Mouse (Mus musculus) myocyte (in vitro differentiated cells): ENCODE results near the gene Pold4. TPM values are rescaled to one million over a fixed set of nuclear protein-coding genes. Genes with fewer than 3 reads are reported as not detected.

ENCODE experiments used
- H3K27me3 ChIP-seq: one replicate; pipeline ENCODE4 v1.6.1; 2011; ENCODE audit not compliant: control insufficient read depth, insufficient read depth, insufficient read length
- H3K36me3 ChIP-seq: one replicate; pipeline ENCODE4 v1.6.1; 2011; ENCODE audit not compliant: control insufficient read depth, insufficient read depth
- H3K4me2 ChIP-seq: one replicate; pipeline ENCODE4 v1.6.1; 2011; ENCODE audit warnings: low read depth, control low read depth
- H3K4me3 ChIP-seq: one replicate; pipeline ENCODE4 v1.5.1; 2011; ENCODE audit warnings: mild to moderate bottlenecking, control low read depth, moderate library complexity
- H3K79me2 ChIP-seq: one replicate; pipeline ENCODE4 v1.6.1; 2011; ENCODE audit not compliant: control insufficient read depth, insufficient read depth
- H3ac ChIP-seq: one replicate; pipeline ENCODE4 v1.6.1; 2011; ENCODE audit not compliant: control insufficient read depth, insufficient read length
- CEBPB ChIP-seq: IDR thresholded peaks from 2 replicates; pipeline ENCODE4 v1.6.1; 2011; ENCODE audit warnings: mild to moderate bottlenecking, moderate library complexity; ENCODE audit not compliant: poor library complexity, insufficient read depth, severe bottlenecking
- E2F4 ChIP-seq: IDR thresholded peaks from one replicate; pipeline ENCODE4 v1.6.1; 2011; ENCODE audit warnings: mild to moderate bottlenecking, control low read depth, moderate library complexity; ENCODE audit not compliant: insufficient read depth
- MAX ChIP-seq: IDR thresholded peaks from one replicate; pipeline ENCODE4 v1.6.1; 2011; ENCODE audit warnings: low read depth, mild to moderate bottlenecking, control low read depth
- MYOD1 ChIP-seq, 3 experiments: IDR thresholded peaks; one replicate each; pipeline ENCODE4 v1.6.1; 2011; ENCODE audit warnings: control low read depth in 2 of 3, low read depth in 2 of 3, mild to moderate bottlenecking in 2 of 3, moderate library complexity in 1 of 3; ENCODE audit not compliant: insufficient read length in 2 of 3, control insufficient read depth in 1 of 3
- MYOG ChIP-seq, 3 experiments: IDR thresholded peaks; one replicate each; pipeline ENCODE4 v1.6.1; 2011; ENCODE audit warnings: control low read depth in 2 of 3, low read depth in 2 of 3, mild to moderate bottlenecking in 2 of 3; ENCODE audit not compliant: insufficient read length in 2 of 3, control insufficient read depth in 1 of 3, insufficient read depth in 1 of 3
- POLR2A ChIP-seq: IDR thresholded peaks from one replicate; pipeline ENCODE4 v1.6.1; 2011; ENCODE audit warnings: low read depth, mild to moderate bottlenecking, control low read depth, moderate library complexity; ENCODE audit not compliant: insufficient read length
- POLR2AphosphoS2 ChIP-seq: IDR thresholded peaks from one replicate; pipeline ENCODE4 v1.6.1; 2011; ENCODE audit warnings: low read depth, control low read depth; ENCODE audit not compliant: insufficient read length
- REST ChIP-seq: IDR thresholded peaks from one replicate; pipeline ENCODE4 v1.6.1; 2011; ENCODE audit warnings: mild to moderate bottlenecking, control low read depth, moderate library complexity; ENCODE audit not compliant: insufficient read depth, insufficient read length
- SRF ChIP-seq: IDR thresholded peaks from one replicate; pipeline ENCODE4 v1.6.1; 2011; ENCODE audit warnings: low read depth; ENCODE audit not compliant: control insufficient read depth, insufficient read length
- TCF12 ChIP-seq: IDR thresholded peaks from one replicate; pipeline ENCODE4 v1.6.1; 2011; ENCODE audit warnings: mild to moderate bottlenecking, control low read depth; ENCODE audit not compliant: poor library complexity, insufficient read depth, severe bottlenecking
- TCF3 ChIP-seq: IDR thresholded peaks from one replicate; pipeline ENCODE4 v1.6.1; 2011; ENCODE audit warnings: low read depth, control low read depth; ENCODE audit not compliant: insufficient read length
- USF1 ChIP-seq: IDR thresholded peaks from one replicate; pipeline ENCODE4 v1.6.1; 2011; ENCODE audit warnings: low read depth, mild to moderate bottlenecking, control low read depth, moderate library complexity
- polyA plus RNA-seq: library from polyadenylated mRNA; unstranded; fragments of >200 nt; fragmentation: generic; extraction: Trizol; gene quantifications from one replicate; pipeline ENCODE4 v1.2.1, GENCODE M21; 2012; ENCODE audit warnings: missing spikeins

Gene Pold4
- polyA plus RNA-seq, 1 experiment, result 166 TPM

DNA sequence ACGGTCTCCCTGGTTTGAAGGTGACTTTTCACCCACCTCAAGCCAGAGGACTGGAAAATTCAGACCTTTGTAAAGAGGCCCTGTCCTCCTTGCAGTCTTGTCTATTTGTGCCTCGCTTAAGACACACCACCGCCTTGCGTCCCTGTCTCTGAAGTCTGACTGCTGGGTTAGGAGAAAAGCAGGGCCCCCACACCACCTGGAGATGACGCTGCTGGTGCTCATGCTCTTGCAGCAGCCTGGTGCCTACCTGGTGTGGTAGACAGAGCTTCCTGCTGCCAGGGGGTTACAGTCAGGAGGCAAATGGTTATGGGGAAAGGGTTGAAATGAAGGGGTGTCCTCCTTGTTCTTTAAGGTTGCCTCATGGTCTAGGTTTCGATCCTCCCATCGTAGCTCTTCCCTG lies 22.5 kb downstream of the Pold4 start:
- no peak overlapping the region for H3K4me2 ChIP-seq
- H3K36me3 ChIP-seq, result no peaks in the 10 kb centered on the region
- no peak overlapping the region for H3K4me3 ChIP-seq
- no peaks in the 10 kb centered on the region for H3K79me2 ChIP-seq
- H3K27me3 ChIP-seq, result no peaks in the 10 kb centered on the region
- TF ChIP-seq TCF12 (no peak), USF1 (no peak), REST (no peak), MAX (no peak), E2F4 (no peak), POLR2AphosphoS2 (no peak), CEBPB (no peak), TCF3 (no peak), MYOG (IDR thresholded peaks at IDR 0.05; ENCODE audit: control insufficient read depth in 1 of 3, insufficient read depth in 1 of 3, insufficient read length in 2 of 3, low read depth in 2 of 3) (no peak), SRF (no peak), MYOD1 (IDR thresholded peaks at IDR 0.05; ENCODE audit: control insufficient read depth in 1 of 3, insufficient read length in 2 of 3, low read depth in 2 of 3) (no peak), POLR2A (no peak)
- H3ac ChIP-seq, result no peak overlapping the region

DNA sequence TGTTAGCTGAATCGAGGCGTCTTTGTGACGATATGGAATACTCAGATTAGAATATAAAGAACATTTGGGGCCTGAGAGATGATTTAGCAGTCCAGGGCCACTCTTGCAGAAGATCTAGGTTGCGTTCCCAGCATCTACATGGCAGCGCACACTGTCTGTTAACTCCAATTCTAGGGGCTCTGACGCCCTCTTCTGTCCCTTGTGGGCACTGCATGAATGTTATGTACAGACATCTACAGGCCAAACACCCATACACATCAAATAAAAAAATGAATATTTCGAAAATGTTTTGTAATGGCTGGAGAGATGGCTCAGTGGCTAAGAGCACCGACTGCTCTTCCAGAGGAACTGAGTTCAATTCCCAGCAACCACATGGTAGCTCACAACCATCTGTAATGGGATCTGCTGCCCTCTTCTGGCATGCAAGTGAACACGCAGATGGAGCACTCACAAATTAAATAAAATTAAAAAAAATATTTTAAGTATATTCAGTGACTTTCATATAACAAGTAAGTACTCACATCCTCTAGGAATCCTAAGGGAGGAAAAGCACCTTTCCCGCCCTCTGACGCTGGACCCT lies 24.0 kb downstream of the Pold4 start:
- no peaks in the 10 kb centered on the region for H3K36me3 ChIP-seq
- H3K79me2 ChIP-seq, result no peaks in the 10 kb centered on the region
- TF ChIP-seq REST (no peak), TCF3 (no peak), CEBPB (no peak), SRF (no peak)
- H3K4me3 ChIP-seq, result no peak overlapping the region
- no peaks in the 10 kb centered on the region for H3K27me3 ChIP-seq
- no peak overlapping the region for H3K4me2 ChIP-seq
- H3ac ChIP-seq, result no peak overlapping the region

DNA sequence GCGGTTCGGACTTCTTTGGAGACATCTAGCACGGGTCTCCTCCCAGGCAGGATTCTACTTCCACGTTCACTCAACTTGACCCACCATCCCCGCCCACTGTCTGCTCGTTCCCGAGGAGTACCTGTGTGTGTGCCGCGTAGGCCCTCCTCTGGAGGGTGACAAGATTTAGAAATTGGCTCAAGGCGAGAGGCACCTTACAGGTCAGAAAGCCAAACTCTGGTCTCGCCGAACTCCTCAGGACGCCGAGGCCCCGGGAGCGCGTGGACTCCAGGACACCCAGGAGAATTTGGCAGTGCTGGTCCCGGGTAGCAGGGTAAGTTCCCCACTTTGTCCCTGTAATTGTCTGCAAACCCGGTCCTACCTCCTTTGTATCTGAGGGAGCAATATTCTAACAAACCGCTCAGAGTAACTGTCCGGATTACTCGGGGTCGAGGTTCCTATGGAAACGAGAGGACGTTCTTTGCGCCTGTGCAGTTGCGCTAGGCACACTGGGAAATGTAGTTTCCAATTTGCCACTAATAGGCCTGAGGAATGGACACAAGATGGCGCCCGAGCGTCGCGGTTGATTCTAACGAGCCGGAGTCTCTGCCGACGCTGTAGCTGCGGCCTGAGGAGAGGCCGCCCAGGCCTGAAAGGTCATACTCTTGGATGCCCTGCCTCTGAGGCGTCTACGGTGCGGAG lies 25.7 kb downstream of the Pold4 start:
- H3K4me2 ChIP-seq, result peak overlapping the region; percentile 89
- TF ChIP-seq POLR2A (peak; percentile 47), E2F4 (no peak), POLR2AphosphoS2 (no peak), SRF (peak; percentile 5)
- H3K36me3 ChIP-seq, result no peaks in the 10 kb centered on the region
- H3K27me3 ChIP-seq, result no peaks in the 10 kb centered on the region
- H3ac ChIP-seq, result no peak overlapping the region
- no peaks in the 10 kb centered on the region for H3K79me2 ChIP-seq
- H3K4me3 ChIP-seq, result peak overlapping the region; percentile 40

DNA sequence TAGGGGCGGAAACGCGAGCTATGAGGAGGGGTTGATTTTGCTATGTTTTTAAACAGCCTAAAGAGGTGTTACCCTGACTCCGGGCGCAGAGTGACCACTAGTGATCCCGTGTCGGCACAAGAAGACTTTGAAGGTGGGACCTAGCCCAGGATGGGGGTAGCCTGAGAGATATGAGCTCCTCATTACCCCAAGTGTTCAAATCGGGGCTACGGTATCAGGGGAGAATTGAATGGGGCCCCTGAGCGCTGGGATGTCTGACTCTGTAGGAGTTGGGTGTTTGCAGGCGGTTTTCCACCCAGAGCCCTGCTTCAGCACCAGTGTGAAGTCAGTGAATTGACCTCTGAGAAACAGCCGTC lies 26.2 kb downstream of the Pold4 start:
- peak overlapping the region; percentile 77 for H3K4me2 ChIP-seq
- no peak for TF ChIP-seq TCF12
- no peak for TF ChIP-seq POLR2AphosphoS2
- TF ChIP-seq POLR2A, result no peak
- no peak for TF ChIP-seq E2F4
- TF ChIP-seq TCF3, result no peak
- TF ChIP-seq REST, result no peak
- no peak for TF ChIP-seq USF1
- no peak for TF ChIP-seq CEBPB
- TF ChIP-seq SRF, result no peak
- no peak for TF ChIP-seq MAX
- TF ChIP-seq MYOD1 (IDR thresholded peaks at IDR 0.05; ENCODE audit: control insufficient read depth in 1 of 3, insufficient read length in 2 of 3, low read depth in 2 of 3), result no peak
- TF ChIP-seq MYOG (IDR thresholded peaks at IDR 0.05; ENCODE audit: control insufficient read depth in 1 of 3, insufficient read depth in 1 of 3, insufficient read length in 2 of 3, low read depth in 2 of 3), result no peak
- no peaks in the 10 kb centered on the region for H3K36me3 ChIP-seq
- H3K4me3 ChIP-seq, result peak overlapping the region; percentile 40
- H3ac ChIP-seq, result no peak overlapping the region
- H3K79me2 ChIP-seq, result no peaks in the 10 kb centered on the region
- no peaks in the 10 kb centered on the region for H3K27me3 ChIP-seq

DNA sequence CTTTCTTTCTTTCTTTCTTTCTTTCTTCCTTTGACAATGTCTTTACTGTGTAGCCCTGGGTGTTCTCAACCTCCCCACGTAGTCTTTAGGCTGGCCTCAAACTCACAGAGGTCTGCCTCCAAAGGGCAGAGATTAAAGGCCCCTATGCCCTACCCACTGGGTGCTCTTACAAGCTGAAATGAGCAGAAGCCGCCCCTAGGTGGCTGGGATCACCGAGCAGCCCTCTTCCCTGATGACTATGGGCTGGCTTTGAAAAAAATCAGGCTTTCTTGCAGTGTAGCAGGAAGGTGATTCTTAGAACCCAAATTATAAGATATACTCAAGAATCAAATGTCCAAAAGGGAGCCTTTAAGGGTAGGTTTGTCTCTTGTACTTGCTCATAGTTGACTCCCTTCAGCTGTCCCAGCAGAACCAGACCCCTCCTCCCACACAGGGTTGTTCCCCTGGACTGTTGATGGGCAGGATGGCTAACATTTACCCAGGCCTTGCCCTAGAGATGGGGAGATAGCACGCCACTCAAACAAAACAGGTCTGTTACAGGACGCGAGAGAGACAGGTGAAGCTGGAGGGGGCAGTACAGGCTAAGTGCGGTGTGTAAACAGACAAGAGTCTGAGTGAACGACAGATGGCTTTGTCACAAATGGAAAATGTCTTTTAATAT lies 29.5 kb downstream of the Pold4 start:
- H3K4me3 ChIP-seq, result no peak overlapping the region
- no peaks in the 10 kb centered on the region for H3K27me3 ChIP-seq
- TF ChIP-seq TCF3 (no peak), TCF12 (no peak), POLR2A (no peak), REST (no peak), CEBPB (no peak), MYOD1 (IDR thresholded peaks at IDR 0.05; ENCODE audit: control insufficient read depth in 1 of 3, insufficient read length in 2 of 3, low read depth in 2 of 3) (no peak), POLR2AphosphoS2 (no peak), SRF (no peak), MAX (no peak), USF1 (no peak), MYOG (IDR thresholded peaks at IDR 0.05; ENCODE audit: control insufficient read depth in 1 of 3, insufficient read depth in 1 of 3, insufficient read length in 2 of 3, low read depth in 2 of 3) (no peak), E2F4 (no peak)
- H3K4me2 ChIP-seq, result no peak overlapping the region
- no peak overlapping the region for H3ac ChIP-seq
- H3K79me2 ChIP-seq, result no peaks in the 10 kb centered on the region
- H3K36me3 ChIP-seq, result no peaks in the 10 kb centered on the region
